Mouse (Mus musculus) lung, embryonic 15.5 days (tissue): Measurements from ENCODE around the gene Mettl23. TPM values are rescaled to one million over a fixed set of nuclear protein-coding genes. Genes with fewer than 3 reads are reported as not detected.
"Not testable (repeated sequence)": the region's sequence is repeated elsewhere in the genome, so short reads cannot be mapped to it uniquely, and the experiment has no call there.

Experiments
- ATAC-seq: fragments of 200-750 bp; cut with Nextera tagmentation; 2 replicates; pipeline ENCODE4 v1.8.0; 2017; ENCODE audit warnings: moderate number of reproducible peaks, borderline replicate concordance; ENCODE audit not compliant: low FRiP score, low TSS enrichment; ENCODE audit errors: extremely low read depth
- H3K27ac ChIP-seq: fragments of 300-500 bp; sonication (generic); 2 replicates; pipeline ENCODE4 v1.5.1; 2015; ENCODE audit warnings: moderate library complexity, mild to moderate bottlenecking, inconsistent platforms
- H3K27me3 ChIP-seq: fragments of 300-500 bp; sonication (generic); 2 replicates; pipeline ENCODE4 v1.6.1; 2015; ENCODE audit warnings: inconsistent platforms
- H3K36me3 ChIP-seq: fragments of 300-500 bp; sonication (generic); 2 replicates; pipeline ENCODE4 v1.6.1; 2015; ENCODE audit warnings: inconsistent platforms
- H3K4me1 ChIP-seq: fragments of 300-500 bp; sonication (generic); 2 replicates; pipeline ENCODE4 v1.6.1; 2015; ENCODE audit warnings: inconsistent platforms
- H3K4me2 ChIP-seq: fragments of 300-500 bp; sonication (generic); 2 replicates; pipeline ENCODE4 v1.6.1; 2015; ENCODE audit warnings: inconsistent platforms, mild to moderate bottlenecking, moderate library complexity
- H3K4me3 ChIP-seq: fragments of 300-500 bp; sonication (generic); 2 replicates; pipeline ENCODE4 v1.5.1; 2015; ENCODE audit warnings: mild to moderate bottlenecking, inconsistent platforms
- H3K9ac ChIP-seq: fragments of 300-500 bp; sonication (generic); 2 replicates; pipeline ENCODE4 v1.6.1; 2015; ENCODE audit warnings: inconsistent platforms
- H3K9me3 ChIP-seq: fragments of 300-500 bp; sonication (generic); 2 replicates; pipeline ENCODE4 v1.6.1; 2016; ENCODE audit warnings: inconsistent platforms
- WGBS: fragments of 180-500 bp; shearing (Covaris S2); methylation state at CpG from one replicate; pipeline ENCODE4 v1.1.7; 2015; 5-methylcytosine and 5-hydroxymethylcytosine counted together
- polyA plus RNA-seq: library from polyadenylated mRNA; unstranded; fragments of >200 nt; fragmentation: Nextera tagmentation; extraction: Ambion mirVana; gene quantifications from 2 replicates; pipeline ENCODE4 v1.2.1, GENCODE M21; 2015

Gene Mettl23
- polyA plus RNA-seq, 1 experiment from 2014 or later: 61.3 TPM

DNA sequence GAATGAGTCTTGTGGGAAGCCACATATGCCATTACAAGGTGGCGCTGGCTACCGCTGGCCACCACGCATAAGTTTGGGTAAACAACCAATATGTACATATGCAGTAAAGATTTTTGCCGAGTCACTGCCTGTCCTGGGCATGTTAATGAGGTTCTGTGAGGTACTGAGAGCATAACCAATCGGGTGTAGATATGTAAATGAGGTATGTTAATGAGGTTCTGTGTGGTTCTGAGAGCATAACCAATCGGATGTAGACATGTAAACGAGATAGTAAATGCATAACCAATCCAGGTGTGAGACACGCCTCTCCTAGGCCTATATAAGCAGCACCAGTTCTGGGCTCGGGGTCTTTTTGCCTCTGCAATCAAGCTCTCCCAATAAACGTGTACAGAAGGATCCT is 59.5 kb downstream of the Mettl23 start:
- not testable (repeated sequence) for H3K36me3 ChIP-seq, H3K4me3 ChIP-seq, ATAC-seq, H3K27ac ChIP-seq, H3K9me3 ChIP-seq, H3K9ac ChIP-seq, H3K4me2 ChIP-seq
- WGBS: 82% methylated on average over 10 of the region's 10 CpGs
- H3K27me3 ChIP-seq: peaks cover 25% of the 10 kb centered on the region
- peaks cover 13% of the 10 kb centered on the region; the same call in 1 of the 2 replicates for H3K4me1 ChIP-seq

Other genes starting within 250 kb of the Mettl23 start
- 12.5 and 13.5 TPM in 2 replicates for gene Rhbdf2, start 216.3 kb upstream of the Mettl23 start, polyA plus RNA-seq
- gene Prcd, start 189.7 kb upstream of the Mettl23 start, polyA plus RNA-seq: 1.8 and 3.2 TPM in 2 replicates
- 11.2 and 11.9 TPM in 2 replicates for gene Cygb, start 189.0 kb upstream of the Mettl23 start, polyA plus RNA-seq
- gene St6galnac1, start 67.8 kb upstream of the Mettl23 start, polyA plus RNA-seq: not detected in 2 replicates
- 18.8 and 19.0 TPM in 2 replicates for gene Mxra7, start 15.2 kb upstream of the Mettl23 start, polyA plus RNA-seq
- 64.2 and 65.7 TPM in 2 replicates for gene Jmjd6, start 171 bp downstream of the Mettl23 start, polyA plus RNA-seq
- gene Mfsd11, start 9.2 kb downstream of the Mettl23 start, polyA plus RNA-seq: 30.3 and 30.5 TPM in 2 replicates
- gene Srsf2, start 9.8 kb downstream of the Mettl23 start, polyA plus RNA-seq: 857 and 876 TPM in 2 replicates
- 0.35 and 0.69 TPM in 2 replicates for gene Mgat5b, start 75.6 kb downstream of the Mettl23 start, polyA plus RNA-seq